ENCODE assay signal across 11 mouse cellular contexts in the genomic region with DNA sequence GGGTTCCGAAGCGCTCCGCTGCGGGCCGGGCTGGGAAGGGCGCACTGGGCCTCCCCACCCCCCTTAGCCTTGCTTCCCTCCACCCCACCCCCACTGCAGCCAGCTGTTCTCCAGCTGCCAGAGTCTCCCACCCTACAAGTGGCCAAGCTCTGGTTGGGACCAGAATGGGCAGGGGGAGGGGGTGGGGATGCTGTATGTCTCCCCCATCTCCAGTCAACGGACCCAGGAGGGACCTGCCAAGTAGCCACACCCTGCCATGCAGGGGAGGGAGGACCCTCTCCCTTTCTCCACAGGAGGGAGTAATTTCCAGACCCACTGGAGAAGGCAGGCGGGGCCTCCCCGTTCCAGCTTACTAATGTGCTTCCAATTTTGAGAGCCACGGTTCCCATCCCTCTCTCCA. TPM values are rescaled to one million over a fixed set of nuclear protein-coding genes. Genes with fewer than 3 reads are reported as not detected.
A peak's percentile ranks its signal among the peaks of the same experiment; 100 is the strongest.
DNase-seq lines count a peak whose midpoint lies in the region; ATAC-seq and TF ChIP-seq lines count a peak whose summit lies in the region.
"Had no signal": no experiment of that assay in that cellular context is flagged by ENCODE, and none has a peak within 500 bp of the region (broad histone marks: within the 10 kb centered on the region; RNA-seq: fewer than 3 reads in every experiment).

No protein-coding gene starts in this region.

- H3K27me3 ChIP-seq in forebrain, embryonic 12.5 days, result peaks cover 23% of the 10 kb centered on the region; the same call in 1 of the 2 replicates
- H3K27me3 ChIP-seq in forebrain, postnatal 0 days (ENCODE audit: insufficient read depth, low read length), result no peaks in the 10 kb centered on the region
- H3K27me3 ChIP-seq in midbrain, embryonic 11.5 days (ENCODE audit: control insufficient read depth, insufficient read depth, low read length), result peaks cover 6% of the 10 kb centered on the region
- H3K27me3 ChIP-seq in midbrain, embryonic 14.5 days (ENCODE audit: control insufficient read depth, insufficient read depth, low read length), result peaks cover 4% of the 10 kb centered on the region; the same call in 1 of the 2 replicates
- H3K27me3 ChIP-seq in hindbrain, embryonic 15.5 days, result peaks cover 6% of the 10 kb centered on the region; the same call in 1 of the 2 replicates
- peaks cover 37% of the 10 kb centered on the region for H3K27me3 ChIP-seq in neural tube, embryonic 13.5 days

- DNase-seq in forebrain, postnatal 0 days, result no peak
- no peak for DNase-seq in midbrain, embryonic 11.5 days (ENCODE audit: low spot score, missing footprints)
- DNase-seq in midbrain, embryonic 14.5 days, result no peak
- no peak for DNase-seq in layer of hippocampus, postnatal 10 days (ENCODE audit: low spot score in 2 of 2)
- DNase-seq: cerebellum, adult 18-20 months; gastrocnemius, postnatal 25 days; thymus, postnatal 36 days had no signal

- WGBS in forebrain, embryonic 12.5 days, result 11% methylated on average over 10 of the region's 10 CpGs
- 30% methylated on average over 10 of the region's 10 CpGs for WGBS in forebrain, postnatal 0 days
- WGBS in midbrain, embryonic 11.5 days, result 6% methylated on average over 10 of the region's 10 CpGs
- 19% methylated on average over 10 of the region's 10 CpGs for WGBS in midbrain, embryonic 14.5 days
- 15% methylated on average over 10 of the region's 10 CpGs for WGBS in hindbrain, embryonic 15.5 days
- WGBS in neural tube, embryonic 13.5 days, result 16% methylated on average over 10 of the region's 10 CpGs

- no peak overlapping the region for H3K4me2 ChIP-seq in forebrain, embryonic 12.5 days
- H3K4me2 ChIP-seq in forebrain, postnatal 0 days (ENCODE audit: low read depth), result no peak overlapping the region
- no peak overlapping the region for H3K4me2 ChIP-seq in midbrain, embryonic 11.5 days
- H3K4me2 ChIP-seq in midbrain, embryonic 14.5 days (ENCODE audit: low read length), result no peak overlapping the region
- H3K4me2 ChIP-seq in hindbrain, embryonic 15.5 days, result no peak overlapping the region; the same call in 1 of the 2 replicates
- peak overlapping the region; percentile 21; the same call in 1 of the 2 replicates for H3K4me2 ChIP-seq in neural tube, embryonic 13.5 days

- no peak for TF ChIP-seq CTCF in forebrain, postnatal 0 days (IDR thresholded peaks at IDR 0.05; ENCODE audit: low read depth)

- no peak overlapping the region for H3K27ac ChIP-seq in forebrain, embryonic 12.5 days
- no peak overlapping the region for H3K27ac ChIP-seq in forebrain, postnatal 0 days (ENCODE audit: low read depth, low read length)
- no peak overlapping the region for H3K27ac ChIP-seq in midbrain, embryonic 11.5 days (ENCODE audit: low read depth, low read length)
- H3K27ac ChIP-seq in midbrain, embryonic 14.5 days (replicated peaks; ENCODE audit: low read depth, low read length), result no peak overlapping the region
- no peak overlapping the region for H3K27ac ChIP-seq in hindbrain, embryonic 15.5 days (replicated peaks)
- no peak overlapping the region; the same call in 1 of the 2 replicates for H3K27ac ChIP-seq in neural tube, embryonic 13.5 days (replicated peaks)

- no peak for ATAC-seq in forebrain, embryonic 12.5 days (ENCODE audit: low FRiP score)
- ATAC-seq in forebrain, postnatal 0 days, result no peak
- no peak for ATAC-seq in midbrain, embryonic 11.5 days (ENCODE audit: low FRiP score)
- no peak for ATAC-seq in midbrain, embryonic 14.5 days (ENCODE audit: low FRiP score, low TSS enrichment)
- no peak for ATAC-seq in hindbrain, embryonic 15.5 days (ENCODE audit: low FRiP score, low read depth)
- no peak for ATAC-seq in neural tube, embryonic 13.5 days (ENCODE audit: low read depth)
- ATAC-seq in activated CD4-positive, CD25-positive, alpha-beta regulatory T cell, adult 4 months, result no peak

- no peak overlapping the region for H3K4me3 ChIP-seq in forebrain, embryonic 12.5 days (replicated peaks)
- H3K4me3 ChIP-seq in forebrain, postnatal 0 days (ENCODE audit: low read depth, low read length), result no peak overlapping the region
- H3K4me3 ChIP-seq in midbrain, embryonic 11.5 days (ENCODE audit: low read depth, low read length), result no peak overlapping the region
- no peak overlapping the region for H3K4me3 ChIP-seq in midbrain, embryonic 14.5 days (replicated peaks; ENCODE audit: low read depth, low read length)
- H3K4me3 ChIP-seq in hindbrain, embryonic 15.5 days, result no peak overlapping the region
- no peak overlapping the region for H3K4me3 ChIP-seq in neural tube, embryonic 13.5 days

- peak overlapping the region; percentile 33; the same call in 1 of the 2 replicates for H3K9ac ChIP-seq in forebrain, embryonic 12.5 days
- no peak overlapping the region for H3K9ac ChIP-seq in forebrain, postnatal 0 days
- H3K9ac ChIP-seq in midbrain, embryonic 11.5 days (ENCODE audit: low read length), result 0 out of 2 replicates have a peak overlapping the region, but pooled peaks have one; percentile 24
- no peak overlapping the region for H3K9ac ChIP-seq in midbrain, embryonic 14.5 days (replicated peaks; ENCODE audit: low read length)
- H3K9ac ChIP-seq in hindbrain, embryonic 15.5 days, result 0 out of 2 replicates have a peak overlapping the region, but pooled peaks have one; percentile 8
- H3K9ac ChIP-seq in neural tube, embryonic 13.5 days, result peak overlapping the region; percentile 45

- peaks cover 52% of the 10 kb centered on the region for H3K4me1 ChIP-seq in forebrain, embryonic 12.5 days
- H3K4me1 ChIP-seq in forebrain, postnatal 0 days (ENCODE audit: insufficient read depth), result 0 out of 2 replicates have a peak, but pooled peaks cover 4% of the 10 kb centered on the region
- H3K4me1 ChIP-seq in midbrain, embryonic 11.5 days (ENCODE audit: control insufficient read depth, insufficient read depth, low read length), result peaks cover 30% of the 10 kb centered on the region
- H3K4me1 ChIP-seq in midbrain, embryonic 14.5 days (ENCODE audit: control insufficient read depth, insufficient read depth, low read length), result peaks cover 11% of the 10 kb centered on the region; the same call in 1 of the 2 replicates
- peaks cover 33% of the 10 kb centered on the region for H3K4me1 ChIP-seq in hindbrain, embryonic 15.5 days (replicated peaks)
- H3K4me1 ChIP-seq in neural tube, embryonic 13.5 days (replicated peaks), result peaks cover 61% of the 10 kb centered on the region

- no peaks in the 10 kb centered on the region for H3K9me3 ChIP-seq in forebrain, embryonic 12.5 days
- H3K9me3 ChIP-seq in forebrain, postnatal 0 days (ENCODE audit: low read length), result no peaks in the 10 kb centered on the region
- H3K9me3 ChIP-seq in midbrain, embryonic 11.5 days (ENCODE audit: control insufficient read depth, low read length), result no peaks in the 10 kb centered on the region
- H3K9me3 ChIP-seq in midbrain, embryonic 14.5 days (ENCODE audit: control insufficient read depth, low read length), result no peaks in the 10 kb centered on the region
- H3K9me3 ChIP-seq in hindbrain, embryonic 15.5 days, result no peaks in the 10 kb centered on the region
- H3K9me3 ChIP-seq in neural tube, embryonic 13.5 days, result no peaks in the 10 kb centered on the region

- no peaks in the 10 kb centered on the region for H3K36me3 ChIP-seq in forebrain, embryonic 12.5 days (replicated peaks)
- no peaks in the 10 kb centered on the region for H3K36me3 ChIP-seq in forebrain, postnatal 0 days (ENCODE audit: insufficient read depth)
- no peaks in the 10 kb centered on the region for H3K36me3 ChIP-seq in midbrain, embryonic 11.5 days (ENCODE audit: control insufficient read depth, insufficient read depth, low read length)
- H3K36me3 ChIP-seq in midbrain, embryonic 14.5 days (ENCODE audit: control insufficient read depth, insufficient read depth, low read length), result no peaks in the 10 kb centered on the region
- no peaks in the 10 kb centered on the region for H3K36me3 ChIP-seq in hindbrain, embryonic 15.5 days
- H3K36me3 ChIP-seq in neural tube, embryonic 13.5 days, result no peaks in the 10 kb centered on the region

RNA-seq across cellular contexts. Expression of gene Tead3, which starts 4.7 kb away (rescaled TPM):
- polyA plus RNA-seq in forebrain, embryonic 12.5 days (2016; fragmentation: Nextera tagmentation; extraction: Ambion mirVana), result 4.2 and 5.1 TPM in 2 replicates
- total RNA-seq in forebrain, postnatal 0 days (2014; rRNA removed), result 4.5 and 4.8 TPM in 2 replicates
- 1.1 and 1.4 TPM in 2 replicates for polyA plus RNA-seq in forebrain, postnatal 0 days (2015; fragmentation: Nextera tagmentation; extraction: Ambion mirVana)
- 3.5 and 3.7 TPM in 2 replicates for polyA plus RNA-seq in midbrain, embryonic 11.5 days (2014; fragmentation: Nextera tagmentation; extraction: Ambion mirVana)
- 0.78 and 1.7 TPM in 2 replicates for polyA plus RNA-seq in midbrain, embryonic 14.5 days (2014; fragmentation: Nextera tagmentation; extraction: Ambion mirVana)
- polyA plus RNA-seq in hindbrain, embryonic 15.5 days (2015; fragmentation: Nextera tagmentation; extraction: Ambion mirVana), result 1.8 and 2.7 TPM in 2 replicates
- 2.1 and 2.8 TPM in 2 replicates for polyA plus RNA-seq in neural tube, embryonic 13.5 days (2015; fragmentation: Nextera tagmentation; extraction: Ambion mirVana)
- 1 to 10 TPM; 5.6 to 6.1 TPM for total RNA-seq in layer of hippocampus, postnatal 10 days (2021)
- polyA plus RNA-seq in activated CD4-positive, CD25-positive, alpha-beta regulatory T cell, adult 4 months (2017; shearing (Covaris generic)), result not detected

RNA-seq across cellular contexts. Expression of gene Rpl10a, which starts 17.6 kb away (rescaled TPM):
- polyA plus RNA-seq in forebrain, embryonic 12.5 days (2016; fragmentation: Nextera tagmentation; extraction: Ambion mirVana), result 370 and 384 TPM in 2 replicates
- 1,161 and 1,582 TPM in 2 replicates for total RNA-seq in forebrain, postnatal 0 days (2014; rRNA removed)
- 366 and 462 TPM in 2 replicates for polyA plus RNA-seq in forebrain, postnatal 0 days (2015; fragmentation: Nextera tagmentation; extraction: Ambion mirVana)
- 465 and 471 TPM in 2 replicates for polyA plus RNA-seq in midbrain, embryonic 11.5 days (2014; fragmentation: Nextera tagmentation; extraction: Ambion mirVana)
- polyA plus RNA-seq in midbrain, embryonic 14.5 days (2014; fragmentation: Nextera tagmentation; extraction: Ambion mirVana), result 401 and 423 TPM in 2 replicates
- 318 and 325 TPM in 2 replicates for polyA plus RNA-seq in hindbrain, embryonic 15.5 days (2015; fragmentation: Nextera tagmentation; extraction: Ambion mirVana)
- polyA plus RNA-seq in neural tube, embryonic 13.5 days (2015; fragmentation: Nextera tagmentation; extraction: Ambion mirVana), result 381 and 408 TPM in 2 replicates
- 100 to 1,000 TPM; 503 to 535 TPM for total RNA-seq in layer of hippocampus, postnatal 10 days (2021)
- polyA plus RNA-seq in activated CD4-positive, CD25-positive, alpha-beta regulatory T cell, adult 4 months (2017; shearing (Covaris generic)), result 1,000 to 10,000 TPM in 1 of 2 experiments, 100 to 1,000 TPM in 1; 852 to 1,030 TPM

RNA-seq across cellular contexts. Expression of gene Tulp1, which starts 19.1 kb away (rescaled TPM):
- polyA plus RNA-seq in forebrain, embryonic 12.5 days (2016; fragmentation: Nextera tagmentation; extraction: Ambion mirVana), result 3.5 and 4.0 TPM in 2 replicates
- total RNA-seq in forebrain, postnatal 0 days (2014; rRNA removed), result 1.2 and 1.8 TPM in 2 replicates
- 0.86 and 1.5 TPM in 2 replicates for polyA plus RNA-seq in forebrain, postnatal 0 days (2015; fragmentation: Nextera tagmentation; extraction: Ambion mirVana)
- 4.6 and 4.9 TPM in 2 replicates for polyA plus RNA-seq in midbrain, embryonic 11.5 days (2014; fragmentation: Nextera tagmentation; extraction: Ambion mirVana)
- polyA plus RNA-seq in midbrain, embryonic 14.5 days (2014; fragmentation: Nextera tagmentation; extraction: Ambion mirVana), result 1.4 and 1.5 TPM in 2 replicates
- 1.5 and 1.7 TPM in 2 replicates for polyA plus RNA-seq in hindbrain, embryonic 15.5 days (2015; fragmentation: Nextera tagmentation; extraction: Ambion mirVana)
- polyA plus RNA-seq in neural tube, embryonic 13.5 days (2015; fragmentation: Nextera tagmentation; extraction: Ambion mirVana), result 2.7 and 2.8 TPM in 2 replicates
- under 1 TPM in 1 of 2 experiments, not detected in 1; 0.41 TPM for total RNA-seq in layer of hippocampus, postnatal 10 days (2021)
- not detected for polyA plus RNA-seq in activated CD4-positive, CD25-positive, alpha-beta regulatory T cell, adult 4 months (2017; shearing (Covaris generic))
- total RNA-seq: gastrocnemius, postnatal 25 days had no signal

RNA-seq across cellular contexts. Expression of gene Fance, which starts 32.6 kb away (rescaled TPM):
- 25.9 and 26.0 TPM in 2 replicates for polyA plus RNA-seq in forebrain, embryonic 12.5 days (2016; fragmentation: Nextera tagmentation; extraction: Ambion mirVana)
- total RNA-seq in forebrain, postnatal 0 days (2014; rRNA removed), result 32.5 and 35.2 TPM in 2 replicates
- polyA plus RNA-seq in forebrain, postnatal 0 days (2015; fragmentation: Nextera tagmentation; extraction: Ambion mirVana), result 31.2 and 31.4 TPM in 2 replicates
- 18.5 and 19.5 TPM in 2 replicates for polyA plus RNA-seq in midbrain, embryonic 11.5 days (2014; fragmentation: Nextera tagmentation; extraction: Ambion mirVana)
- polyA plus RNA-seq in midbrain, embryonic 14.5 days (2014; fragmentation: Nextera tagmentation; extraction: Ambion mirVana), result 19.5 and 24.3 TPM in 2 replicates
- 25.5 and 26.2 TPM in 2 replicates for polyA plus RNA-seq in hindbrain, embryonic 15.5 days (2015; fragmentation: Nextera tagmentation; extraction: Ambion mirVana)
- polyA plus RNA-seq in neural tube, embryonic 13.5 days (2015; fragmentation: Nextera tagmentation; extraction: Ambion mirVana), result 23.2 and 23.3 TPM in 2 replicates
- 10 to 100 TPM; 26.0 to 36.2 TPM for total RNA-seq in layer of hippocampus, postnatal 10 days (2021)
- 1 to 10 TPM; 3.4 to 6.4 TPM for polyA plus RNA-seq in activated CD4-positive, CD25-positive, alpha-beta regulatory T cell, adult 4 months (2017; shearing (Covaris generic))

Comparison
In these comparisons a context has a peak if more than half of its experiments do, and no peak if none do; other contexts are left out.
1. H3K9ac ChIP-seq: peak in forebrain, embryonic 12.5 days (single experiment), midbrain, embryonic 11.5 days (single experiment), hindbrain, embryonic 15.5 days (single experiment) and neural tube, embryonic 13.5 days (single experiment); none in forebrain, postnatal 0 days (single experiment) and midbrain, embryonic 14.5 days (single experiment).